Mouse (Mus musculus) 3T3-L1 (cell line): ENCODE data around the gene Nipbl.

Experiments used
- DNase-seq: peaks from one replicate; pipeline ENCODE4 v3.0.0-alpha.2; 2015; ENCODE audit warnings: low read depth, low spot score

The Nipbl gene

GRCm38 (mm10) chr15:8302944-8303343 is 141.3 kb downstream of the Nipbl start:
- DNase-seq = no peak

- no peak for DNase-seq
Measured at GRCm38 (mm10) chr15:8294150-8294549, 150.1 kb downstream of the Nipbl start.

GRCm38 (mm10) chr15:8291251-8291650 is 153.0 kb downstream of the Nipbl start:
- no peak for DNase-seq

- DNase-seq = no peak
Measured at GRCm38 (mm10) chr15:8282155-8282554, 162.1 kb downstream of the Nipbl start.

- no peak for DNase-seq
Measured at GRCm38 (mm10) chr15:8281701-8282100, 162.6 kb downstream of the Nipbl start.

GRCm38 (mm10) chr15:8279929-8280610 is 164.2 kb downstream of the Nipbl start:
- DNase-seq = peak; percentile 69

- peak; percentile 63 for DNase-seq
Measured at GRCm38 (mm10) chr15:8279320-8279779, 164.9 kb downstream of the Nipbl start.

- DNase-seq = peak; percentile 90
Measured at GRCm38 (mm10) chr15:8277916-8278315, 166.3 kb downstream of the Nipbl start.

GRCm38 (mm10) chr15:8271952-8272351 is 172.3 kb downstream of the Nipbl start:
- peak; percentile 53 for DNase-seq

GRCm38 (mm10) chr15:8268231-8268630 is 176.0 kb downstream of the Nipbl start:
- DNase-seq = no peak

GRCm38 (mm10) chr15:8267211-8267610 is 177.1 kb downstream of the Nipbl start:
- no peak for DNase-seq

- DNase-seq = no peak
Measured at GRCm38 (mm10) chr15:8265946-8266345, 178.3 kb downstream of the Nipbl start.
